Mouse (Mus musculus) thymus, postnatal 0 days (tissue): Measurements from ENCODE around the gene Rab5a. TPM values are rescaled to one million over a fixed set of nuclear protein-coding genes. Genes with fewer than 3 reads are reported as not detected.

ENCODE experiments used
- DNase-seq: peaks from one replicate; pipeline ENCODE4 v3.0.0-alpha.2; 2015; ENCODE audit warnings: low spot score
- polyA plus RNA-seq: library from polyadenylated mRNA; unstranded; fragments of >200 nt; fragmentation: Nextera tagmentation; extraction: Ambion mirVana; gene quantifications from 2 replicates; pipeline ENCODE4 v1.2.1, GENCODE M21; 2015

The Rab5a gene
- polyA plus RNA-seq, 1 experiment from 2014 or later = 77.3 TPM

- DNase-seq = no peak
Measured at GRCm38 (mm10) chr17:53542536-53542935, 63.5 kb downstream of the Rab5a start.

GRCm38 (mm10) chr17:53543591-53544324 lies 64.7 kb downstream of the Rab5a start:
- DNase-seq = no peak

GRCm38 (mm10) chr17:53551306-53552299 lies 72.6 kb downstream of the Rab5a start:
- DNase-seq = no peak

GRCm38 (mm10) chr17:53554088-53554487 lies 75.1 kb downstream of the Rab5a start:
- DNase-seq = no peak

GRCm38 (mm10) chr17:53554813-53555212 lies 75.8 kb downstream of the Rab5a start:
- DNase-seq = no peak

Other genes starting within 250 kb of the Rab5a start
- 0.12 and 0.18 TPM in 2 replicates for gene Efhb, start 15.9 kb upstream of the Rab5a start, polyA plus RNA-seq
- 0.26 and 0.33 TPM in 2 replicates for gene Pp2d1, start 60.2 kb downstream of the Rab5a start, polyA plus RNA-seq
- 10.7 and 12.7 TPM in 2 replicates for gene Kat2b, start 87.6 kb downstream of the Rab5a start, polyA plus RNA-seq
- 62.6 and 66.7 TPM in 2 replicates for gene Sgo1, start 210.1 kb downstream of the Rab5a start, polyA plus RNA-seq